ENCODE assay signal across 8 mouse cellular contexts in the genomic region with DNA sequence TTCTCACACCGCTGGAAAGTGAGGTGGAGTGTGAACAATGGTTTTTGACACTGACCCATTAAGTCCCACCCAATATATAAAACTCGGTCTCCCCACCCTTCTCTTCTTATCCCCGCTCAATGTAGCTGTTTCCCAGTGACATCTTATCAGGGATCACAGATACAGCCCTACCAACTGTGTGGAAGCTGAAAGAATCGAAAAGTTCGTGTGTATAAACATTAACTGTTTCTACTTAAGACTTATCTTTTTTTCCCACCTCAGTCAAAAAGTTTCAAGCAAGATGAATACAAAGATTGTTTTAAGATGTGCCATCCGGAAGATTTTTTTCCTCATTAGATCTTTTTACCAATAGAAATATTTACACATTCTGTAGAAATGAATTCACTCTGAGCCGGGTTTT. TPM values are rescaled to one million over a fixed set of nuclear protein-coding genes. Genes with fewer than 3 reads are reported as not detected.
DNase-seq lines count a peak whose midpoint lies in the region; ATAC-seq and TF ChIP-seq lines count a peak whose summit lies in the region.

No protein-coding gene starts in this region.

- H3K4me2 ChIP-seq in lung, embryonic 14.5 days = peak overlapping the region; percentile 92
- peak overlapping the region; percentile 95 for H3K4me2 ChIP-seq in forebrain, embryonic 13.5 days
- peak overlapping the region; percentile 64 for H3K4me2 ChIP-seq in limb, embryonic 15.5 days
- peak overlapping the region; percentile 94 for H3K4me2 ChIP-seq in stomach, embryonic 14.5 days (replicated peaks; ENCODE audit: low read depth, low read length)

- TF ChIP-seq CTCF in lung, embryonic 14.5 days (IDR thresholded peaks at IDR 0.05; ENCODE audit: low read depth) = no peak

- H3K9me3 ChIP-seq in lung, embryonic 14.5 days (ENCODE audit: low read depth, low read length) = no peaks in the 10 kb centered on the region
- no peaks in the 10 kb centered on the region for H3K9me3 ChIP-seq in forebrain, embryonic 13.5 days (replicated peaks)
- H3K9me3 ChIP-seq in limb, embryonic 15.5 days = no peaks in the 10 kb centered on the region
- no peaks in the 10 kb centered on the region for H3K9me3 ChIP-seq in stomach, embryonic 14.5 days (ENCODE audit: control insufficient read depth, low read depth, low read length)

- peak overlapping the region; percentile 88; the same call in 1 of the 2 replicates for H3K9ac ChIP-seq in lung, embryonic 14.5 days
- peak overlapping the region; percentile 95 for H3K9ac ChIP-seq in forebrain, embryonic 13.5 days
- H3K9ac ChIP-seq in limb, embryonic 15.5 days = no peak overlapping the region
- peak overlapping the region; percentile 87; the same call in 1 of the 2 replicates for H3K9ac ChIP-seq in stomach, embryonic 14.5 days (replicated peaks; ENCODE audit: low read depth, low read length)

- peak overlapping the region; percentile 96 for H3K4me3 ChIP-seq in lung, embryonic 14.5 days (ENCODE audit: low read depth, low read length)
- H3K4me3 ChIP-seq in forebrain, embryonic 13.5 days = peak overlapping the region; percentile 96
- peak overlapping the region; percentile 84 for H3K4me3 ChIP-seq in limb, embryonic 15.5 days
- peak overlapping the region; percentile 97 for H3K4me3 ChIP-seq in stomach, embryonic 14.5 days (ENCODE audit: low read depth, low read length)

- no peaks in the 10 kb centered on the region for H3K36me3 ChIP-seq in lung, embryonic 14.5 days (ENCODE audit: insufficient read depth)
- H3K36me3 ChIP-seq in forebrain, embryonic 13.5 days (ENCODE audit: poor library complexity, severe bottlenecking) = no peaks in the 10 kb centered on the region
- no peaks in the 10 kb centered on the region for H3K36me3 ChIP-seq in limb, embryonic 15.5 days
- no peaks in the 10 kb centered on the region for H3K36me3 ChIP-seq in stomach, embryonic 14.5 days (ENCODE audit: control insufficient read depth, insufficient read depth, low read length)

- WGBS in lung, embryonic 14.5 days = 11% methylated on average over 7 of the region's 7 CpGs
- WGBS in forebrain, embryonic 13.5 days = 27% methylated on average over 7 of the region's 7 CpGs
- 29% methylated on average over 7 of the region's 7 CpGs for WGBS in limb, embryonic 15.5 days
- WGBS in stomach, embryonic 14.5 days = 15% methylated on average over 7 of the region's 7 CpGs

- H3K27ac ChIP-seq in lung, embryonic 14.5 days (ENCODE audit: low read depth) = no peak overlapping the region
- no peak overlapping the region for H3K27ac ChIP-seq in forebrain, embryonic 13.5 days
- H3K27ac ChIP-seq in limb, embryonic 15.5 days = no peak overlapping the region
- no peak overlapping the region for H3K27ac ChIP-seq in stomach, embryonic 14.5 days (ENCODE audit: low read length)

- no peaks in the 10 kb centered on the region for H3K27me3 ChIP-seq in lung, embryonic 14.5 days (ENCODE audit: insufficient read depth, low read length)
- H3K27me3 ChIP-seq in forebrain, embryonic 13.5 days = no peaks in the 10 kb centered on the region
- no peaks in the 10 kb centered on the region for H3K27me3 ChIP-seq in limb, embryonic 15.5 days
- H3K27me3 ChIP-seq in stomach, embryonic 14.5 days (ENCODE audit: control insufficient read depth, insufficient read depth, low read length) = no peaks in the 10 kb centered on the region

- no peak for ATAC-seq in lung, embryonic 14.5 days (ENCODE audit: insufficient read depth)
- ATAC-seq in forebrain, embryonic 13.5 days = no peak
- no peak for ATAC-seq in limb, embryonic 15.5 days (ENCODE audit: insufficient number of reproducible peaks, low FRiP score, low TSS enrichment, low read depth)
- ATAC-seq in stomach, embryonic 14.5 days (ENCODE audit: insufficient number of reproducible peaks, insufficient read depth, low FRiP score, low read depth) = no peak
- no peak for ATAC-seq in cerebellum, adult (ENCODE audit: insufficient number of reproducible peaks, low FRiP score, low TSS enrichment)

- no peak for DNase-seq in lung, embryonic 14.5 days
- DNase-seq in lung, postnatal 25 days (ENCODE audit: low spot score) = no peak
- no peak for DNase-seq in B cell, adult 2 months
- DNase-seq in adipocyte (ENCODE audit: low spot score) = no peak

- peaks cover 17% of the 10 kb centered on the region for H3K4me1 ChIP-seq in lung, embryonic 14.5 days (ENCODE audit: insufficient read depth)
- H3K4me1 ChIP-seq in forebrain, embryonic 13.5 days = peaks cover 40% of the 10 kb centered on the region
- peaks cover 22% of the 10 kb centered on the region for H3K4me1 ChIP-seq in limb, embryonic 15.5 days
- H3K4me1 ChIP-seq in stomach, embryonic 14.5 days (ENCODE audit: control insufficient read depth, insufficient read depth, low read length) = peaks cover 18% of the 10 kb centered on the region

RNA-seq across cellular contexts. Expression of gene Aplp2, which starts 1.5 kb away (rescaled TPM):
- 390 and 394 TPM in 2 replicates for polyA plus RNA-seq in lung, embryonic 14.5 days (2014; fragmentation: Nextera tagmentation; extraction: Ambion mirVana)
- polyA plus RNA-seq in forebrain, embryonic 13.5 days (2015; fragmentation: Nextera tagmentation; extraction: Ambion mirVana) = 181 and 195 TPM in 2 replicates
- polyA plus RNA-seq in limb, embryonic 15.5 days (2015; fragmentation: Nextera tagmentation; extraction: Ambion mirVana) = 219 and 230 TPM in 2 replicates
- polyA plus RNA-seq in stomach, embryonic 14.5 days (2014; fragmentation: Nextera tagmentation; extraction: Ambion mirVana) = 292 and 302 TPM in 2 replicates
